Mouse (Mus musculus) C2C12 (cell line): ENCODE results near the gene Ptgs1.

Source experiments
- CTCF ChIP-seq: IDR thresholded peaks from one replicate; pipeline ENCODE4 v1.5.1; 2011; ENCODE audit not compliant: control insufficient read depth, insufficient read depth, insufficient read length
- USF1 ChIP-seq: IDR thresholded peaks from one replicate; pipeline ENCODE4 v1.6.1; 2011; ENCODE audit warnings: low read depth, mild to moderate bottlenecking, control low read depth, moderate library complexity

DNA sequence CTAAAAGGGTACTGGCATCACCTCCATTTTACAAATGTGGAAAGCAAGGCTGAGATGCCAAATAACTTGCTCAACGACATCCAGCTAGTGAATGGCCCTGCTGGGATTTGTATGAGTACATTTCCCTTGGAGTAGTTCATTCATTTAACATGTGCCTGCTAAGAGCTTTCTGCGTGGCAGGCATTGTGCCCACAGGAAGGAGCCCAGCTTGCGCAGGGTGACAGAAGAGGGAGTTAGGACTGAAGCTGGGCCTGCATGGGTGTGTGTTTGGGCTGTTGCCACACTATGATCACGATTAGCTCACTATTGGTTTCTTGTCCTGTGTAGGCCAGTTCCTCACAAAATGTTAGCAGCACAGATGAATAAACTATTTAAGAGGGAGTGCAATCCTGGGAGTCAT lies 9.3 kb upstream of the Ptgs1 start:
- TF ChIP-seq CTCF (no peak), USF1 (no peak)
